Mouse (Mus musculus): ENCODE data around the gene Daw1.

- TF ChIP-seq POLR2A (IDR thresholded peaks at IDR 0.05; ENCODE audit: low read depth, low read length), result no peak
- TF ChIP-seq CTCF (IDR thresholded peaks at IDR 0.05; ENCODE audit: extremely low read depth, insufficient read length, insufficient replicate concordance, low read depth, low read length), result no peak
These were observed 9.3 kb upstream of the Daw1 start for GRCm38 (mm10) chr1:83150227-83150626.

Measured in small intestine, adult 2 months (tissue).